Comparison of ENCODE assay signal across 23 mouse cellular contexts in the genomic region with DNA sequence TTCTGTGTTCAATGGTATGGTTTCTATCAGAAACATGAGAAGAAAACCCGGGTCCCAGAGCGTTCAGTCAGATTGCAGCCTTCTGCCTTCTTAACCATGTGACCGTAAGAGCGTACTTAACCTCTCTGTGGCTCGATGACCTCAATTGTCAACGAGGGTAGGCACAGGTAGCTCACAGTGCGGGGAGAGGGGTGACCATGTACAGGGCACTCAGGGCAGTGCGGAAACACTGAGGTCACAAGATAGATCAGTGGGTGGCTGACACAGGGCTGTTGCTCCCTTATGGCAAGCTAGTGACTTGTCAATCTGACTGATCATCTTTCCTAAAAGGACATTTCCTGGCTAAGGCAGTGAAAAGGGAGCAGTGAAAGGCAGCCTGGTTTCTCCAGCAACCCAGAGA. TPM values are rescaled to one million over a fixed set of nuclear protein-coding genes. Genes with fewer than 3 reads are reported as not detected.
DNase-seq lines count a peak whose midpoint lies in the region; ATAC-seq and TF ChIP-seq lines count a peak whose summit lies in the region.
"Had no signal": no experiment of that assay in that cellular context is flagged by ENCODE, and none has a peak within 500 bp of the region (broad histone marks: within the 10 kb centered on the region; RNA-seq: fewer than 3 reads in every experiment).

No protein-coding gene starts in this region.

- H3K36me3 ChIP-seq in heart, embryonic 10.5 days: peaks cover 21% of the 10 kb centered on the region
- peaks cover 2% of the 10 kb centered on the region; the same call in 1 of the 2 replicates for H3K36me3 ChIP-seq in heart, adult 2 months (ENCODE audit: control insufficient read depth, insufficient read depth, low read length)
- peaks cover 34% of the 10 kb centered on the region for H3K36me3 ChIP-seq in midbrain, embryonic 13.5 days
- peaks cover 11% of the 10 kb centered on the region for H3K36me3 ChIP-seq in midbrain, embryonic 14.5 days (ENCODE audit: control insufficient read depth, insufficient read depth, low read length)
- H3K36me3 ChIP-seq: intestine, embryonic 15.5 days had no signal

- peaks cover 6% of the 10 kb centered on the region for H3K4me1 ChIP-seq in cerebellum, adult 2 months (ENCODE audit: control insufficient read depth, insufficient read depth, low read length)
- no peaks in the 10 kb centered on the region for H3K4me1 ChIP-seq in heart, embryonic 10.5 days
- peaks cover 11% of the 10 kb centered on the region for H3K4me1 ChIP-seq in heart, adult 2 months (ENCODE audit: control insufficient read depth, insufficient read depth, low read length)
- no peaks in the 10 kb centered on the region for H3K4me1 ChIP-seq in midbrain, embryonic 13.5 days (replicated peaks)
- no peaks in the 10 kb centered on the region for H3K4me1 ChIP-seq in midbrain, embryonic 14.5 days (ENCODE audit: control insufficient read depth, insufficient read depth, low read length)
- H3K4me1 ChIP-seq: embryonic facial prominence, embryonic 15.5 days; intestine, embryonic 15.5 days; midbrain, embryonic 10.5 days had no signal

- no peak overlapping the region for H3K4me3 ChIP-seq in cerebellum, adult 2 months (replicated peaks; ENCODE audit: insufficient read depth, low read depth, low read length)
- no peak overlapping the region for H3K4me3 ChIP-seq in heart, embryonic 10.5 days
- H3K4me3 ChIP-seq in heart, adult 2 months: no peak overlapping the region
- H3K4me3 ChIP-seq in midbrain, embryonic 13.5 days (replicated peaks): no peak overlapping the region
- H3K4me3 ChIP-seq in midbrain, embryonic 14.5 days (replicated peaks; ENCODE audit: low read depth, low read length): no peak overlapping the region
- H3K4me3 ChIP-seq: embryonic facial prominence, embryonic 15.5 days; intestine, embryonic 15.5 days; midbrain, embryonic 10.5 days had no signal

- TF ChIP-seq CTCF in cerebellum, adult 2 months (IDR thresholded peaks at IDR 0.05; ENCODE audit: borderline replicate concordance, insufficient read depth, low read depth, low read length): no peak
- TF ChIP-seq CTCF in heart, adult 2 months (IDR thresholded peaks at IDR 0.05): no peak

- no peak overlapping the region for H3K9ac ChIP-seq in heart, adult 2 months (ENCODE audit: low read depth, low read length)
- no peak overlapping the region for H3K9ac ChIP-seq in midbrain, embryonic 13.5 days (replicated peaks)
- H3K9ac ChIP-seq in midbrain, embryonic 14.5 days (replicated peaks; ENCODE audit: low read length): no peak overlapping the region
- H3K9ac ChIP-seq: embryonic facial prominence, embryonic 15.5 days; intestine, embryonic 15.5 days; liver, postnatal 0 days had no signal

- H3K9me3 ChIP-seq in heart, embryonic 10.5 days: peaks cover 5% of the 10 kb centered on the region; the same call in 1 of the 2 replicates
- H3K9me3 ChIP-seq in midbrain, embryonic 13.5 days: peaks cover 17% of the 10 kb centered on the region
- H3K9me3 ChIP-seq in midbrain, embryonic 14.5 days (ENCODE audit: control insufficient read depth, low read length): peaks cover 10% of the 10 kb centered on the region
- H3K9me3 ChIP-seq: intestine, embryonic 15.5 days had no signal

- no peaks in the 10 kb centered on the region for H3K27me3 ChIP-seq in cerebellum, adult 2 months (ENCODE audit: control insufficient read depth, insufficient read depth, low read length)
- H3K27me3 ChIP-seq in heart, embryonic 10.5 days (ENCODE audit: insufficient read depth, poor library complexity, severe bottlenecking): no peaks in the 10 kb centered on the region
- no peaks in the 10 kb centered on the region for H3K27me3 ChIP-seq in heart, adult 2 months (ENCODE audit: control insufficient read depth, insufficient read depth, low read length)
- H3K27me3 ChIP-seq in midbrain, embryonic 13.5 days: no peaks in the 10 kb centered on the region
- no peaks in the 10 kb centered on the region for H3K27me3 ChIP-seq in midbrain, embryonic 14.5 days (ENCODE audit: control insufficient read depth, insufficient read depth, low read length)
- H3K27me3 ChIP-seq: embryonic facial prominence, embryonic 15.5 days; intestine, embryonic 15.5 days had no signal

- H3K79me2 ChIP-seq in heart, adult 2 months (replicated peaks; ENCODE audit: control insufficient read depth, insufficient read depth, low read length): no peaks in the 10 kb centered on the region

- no peak overlapping the region for H3K4me2 ChIP-seq in midbrain, embryonic 13.5 days (replicated peaks)
- H3K4me2 ChIP-seq in midbrain, embryonic 14.5 days (ENCODE audit: low read length): no peak overlapping the region
- H3K4me2 ChIP-seq: embryonic facial prominence, embryonic 15.5 days; intestine, embryonic 15.5 days had no signal

- no peak for TF ChIP-seq POLR2A in cerebellum, adult 2 months (IDR thresholded peaks at IDR 0.05; ENCODE audit: borderline replicate concordance, insufficient read depth, low read length)
- no peak for TF ChIP-seq POLR2A in heart, adult 2 months (IDR thresholded peaks at IDR 0.05; ENCODE audit: insufficient read depth, low read depth, low read length)

- no peak for DNase-seq in cerebellum, adult 2 months
- no peak for DNase-seq in cerebellum, postnatal 4 days (ENCODE audit: low spot score in 2 of 2)
- DNase-seq in heart, embryonic 10.5 days (ENCODE audit: low spot score): peak; percentile 74
- DNase-seq in heart, adult 2 months: no peak
- no peak for DNase-seq in midbrain, embryonic 14.5 days
- DNase-seq in retina, postnatal 1 day: peak; percentile 20
- DNase-seq in cerebellum, adult 11 months: no peak
- DNase-seq: adrenal gland, postnatal 14 days; cerebellum, adult 9-10 months; gastrocnemius, postnatal 25 days; heart, adult 18-20 months; heart, postnatal 4 days; kidney, adult 8-10 months; kidney, postnatal 10 days; liver, postnatal 0 days; thymus, adult 2 months; thymus, postnatal 4 days had no signal

- 0 out of 2 replicates have a peak overlapping the region, but pooled peaks have one; percentile 4 for H3K27ac ChIP-seq in cerebellum, adult 2 months (ENCODE audit: insufficient read depth, low read length)
- no peak overlapping the region for H3K27ac ChIP-seq in heart, embryonic 10.5 days
- H3K27ac ChIP-seq in heart, adult 2 months: no peak overlapping the region
- H3K27ac ChIP-seq in midbrain, embryonic 13.5 days: no peak overlapping the region
- H3K27ac ChIP-seq in midbrain, embryonic 14.5 days (replicated peaks; ENCODE audit: low read depth, low read length): no peak overlapping the region
- H3K27ac ChIP-seq: embryonic facial prominence, embryonic 15.5 days; intestine, embryonic 15.5 days; midbrain, embryonic 10.5 days; stomach, postnatal 0 days had no signal

- ATAC-seq in midbrain, embryonic 13.5 days: 0 out of 2 replicates have a peak, but pooled peaks have one; percentile 30
- ATAC-seq in midbrain, embryonic 14.5 days (ENCODE audit: low FRiP score, low TSS enrichment): no peak; the same call in 1 of the 2 replicates
- ATAC-seq: intestine, embryonic 15.5 days; liver, postnatal 0 days; lung, postnatal 0 days had no signal

- TF ChIP-seq EP300 in heart, adult 2 months (IDR thresholded peaks at IDR 0.05; ENCODE audit: insufficient read depth, low read depth, low read length): no peak

- intact Hi-C loops in heart, adult 2 months (cut with DNase I): loop anchor here (5.0 kb wide), 1 partner anchor 58 kb away; the partner anchor contains the start of gene Rab31

- 81% methylated on average over 8 of the region's 8 CpGs for WGBS in cerebellum, adult 2 months
- WGBS in heart, embryonic 10.5 days: 74% methylated on average over 8 of the region's 8 CpGs
- 84% methylated on average over 8 of the region's 8 CpGs for WGBS in heart, adult 2 months
- 88% methylated on average over 8 of the region's 8 CpGs for WGBS in midbrain, embryonic 13.5 days
- WGBS in midbrain, embryonic 14.5 days: 88% methylated on average over 8 of the region's 8 CpGs

RNA-seq across cellular contexts. Expression of gene Rab31, which starts 58.5 kb away (rescaled TPM):
- polyA plus RNA-seq in cerebellum, adult 2 months (2012; rRNA removed): 71.4 and 79.7 TPM in 2 replicates
- 35.7 and 42.2 TPM in 2 replicates for polyA plus RNA-seq in heart, embryonic 10.5 days (2016; fragmentation: Nextera tagmentation; extraction: Ambion mirVana)
- total RNA-seq in heart, adult 2 months (2021): 10 to 100 TPM; 12.5 to 16.5 TPM
- polyA plus RNA-seq in heart, adult 2 months (2012; rRNA removed): 13.0 and 22.2 TPM in 2 replicates
- polyA plus RNA-seq in midbrain, embryonic 13.5 days (2015; fragmentation: Nextera tagmentation; extraction: Ambion mirVana): 71.6 and 74.8 TPM in 2 replicates
- 67.8 and 90.2 TPM in 2 replicates for polyA plus RNA-seq in midbrain, embryonic 14.5 days (2014; fragmentation: Nextera tagmentation; extraction: Ambion mirVana)

Comparison
In these comparisons a context has a peak if more than half of its experiments do, and no peak if none do; other contexts are left out.
1. DNase-seq: peak in heart, embryonic 10.5 days (single experiment) and retina, postnatal 1 day (single experiment); none in cerebellum, adult 2 months (0 of 2), cerebellum, postnatal 4 days (0 of 2), heart, adult 2 months (0 of 2), midbrain, embryonic 14.5 days (single experiment) and cerebellum, adult 11 months (single experiment).